Mouse (Mus musculus): ENCODE data around the gene Ctsh.

DNA sequence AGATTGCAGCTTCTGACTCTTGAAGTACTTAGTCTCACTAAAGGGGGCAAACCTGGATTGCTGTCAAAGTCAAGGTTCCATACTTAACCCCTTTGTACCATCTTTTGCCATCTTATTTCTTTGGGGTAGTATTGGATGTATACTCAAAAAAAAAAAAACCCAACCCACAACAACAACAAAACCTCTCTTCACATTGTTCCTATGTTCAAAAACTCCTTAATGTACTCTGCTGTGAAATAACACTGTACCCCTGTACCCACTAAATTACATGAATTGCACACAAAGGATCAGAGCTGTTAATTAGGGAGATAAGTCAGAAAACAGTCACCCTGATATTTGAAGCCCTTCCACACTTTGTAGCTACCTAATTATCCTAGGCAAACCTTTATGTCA lies 61.4 kb downstream of the Ctsh start:
- TF ChIP-seq CTCF (IDR thresholded peaks at IDR 0.05; ENCODE audit: control insufficient read depth, insufficient read depth, insufficient read length) (no peak), MAX (IDR thresholded peaks at IDR 0.05) (no peak)
